Mouse (Mus musculus): ENCODE measurements around the gene 2610008E11Rik.
"Not testable (repeated sequence)": the region's sequence is repeated elsewhere in the genome, so short reads cannot be mapped to it uniquely, and the experiment has no call there.

Gene 2610008E11Rik

GRCm38 (mm10) chr10:79097161-79097754, at the start of gene 2610008E11Rik:
Gene 2610008E11Rik, minus strand, starts transcription at chr10:79097600.
- DNase-seq (ENCODE audit: low spot score) = peak; percentile 97

GRCm38 (mm10) chr10:79116125-79116849, 18.9 kb upstream of the 2610008E11Rik start:
- DNase-seq (ENCODE audit: low spot score) = peak; percentile 90

GRCm38 (mm10) chr10:79115085-79115484, 17.7 kb upstream of the 2610008E11Rik start:
- DNase-seq (ENCODE audit: low spot score) = no peak

- no peak for DNase-seq (ENCODE audit: low spot score)
These were observed 13.1 kb upstream of the 2610008E11Rik start for GRCm38 (mm10) chr10:79110482-79110881.

GRCm38 (mm10) chr10:79109156-79109555, 11.8 kb upstream of the 2610008E11Rik start:
- no peak for DNase-seq (ENCODE audit: low spot score)

GRCm38 (mm10) chr10:79107531-79107930, 10.1 kb upstream of the 2610008E11Rik start:
- no peak for DNase-seq (ENCODE audit: low spot score)

- DNase-seq (ENCODE audit: low spot score) = no peak
These were observed 9.2 kb upstream of the 2610008E11Rik start for GRCm38 (mm10) chr10:79106325-79107282.

- no peak for DNase-seq (ENCODE audit: low spot score)
These were observed 694 bp downstream of the 2610008E11Rik start for GRCm38 (mm10) chr10:79096706-79097105.

GRCm38 (mm10) chr10:79091731-79092130, 5.7 kb downstream of the 2610008E11Rik start:
- no peak for DNase-seq (ENCODE audit: low spot score)

- DNase-seq (ENCODE audit: low spot score) = no peak
These were observed 8.4 kb downstream of the 2610008E11Rik start for GRCm38 (mm10) chr10:79089000-79089399.

GRCm38 (mm10) chr10:79086577-79086976, 10.8 kb downstream of the 2610008E11Rik start:
- no peak for DNase-seq (ENCODE audit: low spot score)

GRCm38 (mm10) chr10:79057370-79057769, 40.0 kb downstream of the 2610008E11Rik start:
- DNase-seq (ENCODE audit: low spot score) = not testable (repeated sequence)

GRCm38 (mm10) chr10:79042457-79042856, 54.9 kb downstream of the 2610008E11Rik start:
- not testable (repeated sequence) for DNase-seq (ENCODE audit: low spot score)

- DNase-seq (ENCODE audit: low spot score) = no peak
These were observed 69.0 kb downstream of the 2610008E11Rik start, which contains the start of gene Olfr57 for GRCm38 (mm10) chr10:79028441-79028840. Gene Olfr57, plus strand, starts transcription at chr10:79028741.

Measured in adipocyte (in vitro differentiated cells).